Mouse (Mus musculus) embryonic facial prominence, embryonic 13.5 days (tissue): ENCODE data around the gene Shbg. TPM values are rescaled to one million over a fixed set of nuclear protein-coding genes. Genes with fewer than 3 reads are reported as not detected.
"Not testable (repeated sequence)": the region's sequence is repeated elsewhere in the genome, so short reads cannot be mapped to it uniquely, and the experiment has no call there.

Experiments used
- ATAC-seq: fragments of 200-750 bp; cut with Nextera tagmentation; 2 replicates; pipeline ENCODE4 v1.8.0; 2017; ENCODE audit warnings: low read depth; ENCODE audit not compliant: insufficient number of reproducible peaks, insufficient read depth, low FRiP score, low TSS enrichment
- H3K27ac ChIP-seq: fragments of 300-500 bp; sonication (generic); 2 replicates; pipeline ENCODE4 v1.5.1; 2015; ENCODE audit warnings: moderate library complexity, mild to moderate bottlenecking, inconsistent platforms
- H3K27me3 ChIP-seq: fragments of 300-500 bp; sonication (generic); 2 replicates; pipeline ENCODE4 v1.6.1; 2015; ENCODE audit warnings: mild to moderate bottlenecking, inconsistent platforms
- H3K36me3 ChIP-seq: fragments of 300-500 bp; sonication (generic); 2 replicates; pipeline ENCODE4 v1.6.1; 2015; ENCODE audit warnings: mild to moderate bottlenecking, inconsistent platforms
- H3K4me1 ChIP-seq: fragments of 300-500 bp; sonication (generic); 2 replicates; pipeline ENCODE4 v1.6.1; 2015; ENCODE audit warnings: inconsistent platforms
- H3K4me2 ChIP-seq: fragments of 300-500 bp; sonication (generic); 2 replicates; pipeline ENCODE4 v1.6.1; 2015; ENCODE audit warnings: moderate library complexity, mild to moderate bottlenecking, inconsistent platforms
- H3K4me3 ChIP-seq: fragments of 300-500 bp; sonication (generic); 2 replicates; pipeline ENCODE4 v1.5.1; 2015; ENCODE audit warnings: mild to moderate bottlenecking, inconsistent platforms
- H3K9ac ChIP-seq: fragments of 300-500 bp; sonication (generic); 2 replicates; pipeline ENCODE4 v1.6.1; 2015; ENCODE audit warnings: mild to moderate bottlenecking, inconsistent platforms
- H3K9me3 ChIP-seq: fragments of 300-500 bp; sonication (generic); 2 replicates; pipeline ENCODE4 v1.6.1; 2016; ENCODE audit warnings: inconsistent platforms
- WGBS: fragments of 180-500 bp; shearing (Covaris S2); methylation state at CpG from one replicate; pipeline ENCODE4 v1.1.7; 2015; ENCODE audit warnings: mixed read lengths; 5-methylcytosine and 5-hydroxymethylcytosine counted together
- polyA plus RNA-seq: library from polyadenylated mRNA; unstranded; fragments of >200 nt; fragmentation: Nextera tagmentation; extraction: Ambion mirVana; gene quantifications from 2 replicates; pipeline ENCODE4 v1.2.1, GENCODE M21; 2015

Gene Shbg
- polyA plus RNA-seq, 1 experiment from 2014 or later: not detected

GRCm38 (mm10) chr11:69628286-69628685 lies 10.6 kb upstream of the Shbg start:
- 36% methylated on average over 6 of the region's 6 CpGs for WGBS
- 0 out of 2 replicates have a peak, but pooled peaks cover 2% of the 10 kb centered on the region for H3K4me1 ChIP-seq
- H3K9me3 ChIP-seq: no peaks in the 10 kb centered on the region
- no peak overlapping the region for H3K4me2 ChIP-seq
- no peak overlapping the region for H3K4me3 ChIP-seq
- no peaks in the 10 kb centered on the region for H3K27me3 ChIP-seq
- H3K36me3 ChIP-seq: no peaks in the 10 kb centered on the region
- no peak for ATAC-seq
- no peak overlapping the region for H3K9ac ChIP-seq
- no peak overlapping the region for H3K27ac ChIP-seq

- not testable (repeated sequence) for H3K36me3 ChIP-seq, H3K9ac ChIP-seq, ATAC-seq, H3K4me3 ChIP-seq, H3K27me3 ChIP-seq, H3K4me2 ChIP-seq, H3K27ac ChIP-seq, H3K9me3 ChIP-seq, H3K4me1 ChIP-seq
- WGBS: 94% methylated on average over 2 of the region's 2 CpGs
Observed at GRCm38 (mm10) chr11:69624339-69624738, 6.6 kb upstream of the Shbg start.

DNA sequence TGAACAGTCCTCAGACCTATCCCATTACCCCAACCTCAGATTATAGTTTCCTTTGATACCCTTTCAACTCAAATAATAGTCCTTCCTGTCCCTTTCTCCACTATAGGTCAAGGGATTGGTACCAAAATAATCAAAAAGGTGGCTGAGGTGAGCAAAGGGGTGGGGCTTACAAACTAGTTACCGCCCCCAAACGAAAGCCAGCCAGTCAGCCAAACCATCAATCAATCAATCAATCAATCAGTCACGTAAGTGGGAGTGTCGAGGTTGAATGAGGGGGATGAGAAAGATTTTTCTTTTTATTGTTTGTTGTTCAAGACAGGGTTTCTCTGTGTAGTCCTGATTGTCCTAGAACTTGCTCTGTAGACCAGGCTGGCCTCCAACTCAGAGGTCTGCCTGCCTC lies 5.3 kb upstream of the Shbg start:
- Histone ChIP-seq H3K4me3 (peak overlapping the region; percentile 54), H3K36me3 (no peaks in the 10 kb centered on the region), H3K27me3 (no peaks in the 10 kb centered on the region), H3K27ac (no peak overlapping the region), H3K4me1 (peaks cover 9% of the 10 kb centered on the region; the same call in 1 of the 2 replicates), H3K4me2 (peak overlapping the region; percentile 64), H3K9ac (peak overlapping the region; percentile 79), H3K9me3 (no peaks in the 10 kb centered on the region)
- 66% methylated on average over 4 of the region's 4 CpGs for WGBS
- no peak for ATAC-seq

DNA sequence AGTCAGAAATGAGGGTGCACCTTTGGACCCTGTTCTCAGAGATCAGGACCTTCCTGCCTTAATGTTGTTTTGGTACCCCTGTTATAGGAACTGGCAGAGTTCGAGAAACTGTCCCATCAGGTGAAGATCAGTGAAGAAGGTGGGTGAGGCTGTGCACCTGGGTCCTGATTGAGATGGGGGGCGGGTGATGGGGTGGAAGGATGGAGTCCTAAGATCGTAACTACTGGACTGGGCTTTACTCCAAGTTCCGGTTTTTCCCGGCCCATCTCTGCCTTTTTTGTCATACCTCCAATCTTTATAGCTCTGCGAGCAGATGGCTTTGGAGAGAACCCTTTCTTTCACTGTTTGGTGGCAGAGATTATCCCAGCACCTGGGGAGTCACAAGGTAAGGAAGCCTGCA lies 4.7 kb upstream of the Shbg start:
- ATAC-seq: no peak
- no peaks in the 10 kb centered on the region for H3K27me3 ChIP-seq
- peak overlapping the region; percentile 54 for H3K4me3 ChIP-seq
- 34% methylated on average over 6 of the region's 6 CpGs for WGBS
- H3K4me2 ChIP-seq: peak overlapping the region; percentile 64
- no peaks in the 10 kb centered on the region for H3K36me3 ChIP-seq
- peaks cover 9% of the 10 kb centered on the region; the same call in 1 of the 2 replicates for H3K4me1 ChIP-seq
- no peaks in the 10 kb centered on the region for H3K9me3 ChIP-seq
- peak overlapping the region; percentile 79 for H3K9ac ChIP-seq
- peak overlapping the region; percentile 63 for H3K27ac ChIP-seq

DNA sequence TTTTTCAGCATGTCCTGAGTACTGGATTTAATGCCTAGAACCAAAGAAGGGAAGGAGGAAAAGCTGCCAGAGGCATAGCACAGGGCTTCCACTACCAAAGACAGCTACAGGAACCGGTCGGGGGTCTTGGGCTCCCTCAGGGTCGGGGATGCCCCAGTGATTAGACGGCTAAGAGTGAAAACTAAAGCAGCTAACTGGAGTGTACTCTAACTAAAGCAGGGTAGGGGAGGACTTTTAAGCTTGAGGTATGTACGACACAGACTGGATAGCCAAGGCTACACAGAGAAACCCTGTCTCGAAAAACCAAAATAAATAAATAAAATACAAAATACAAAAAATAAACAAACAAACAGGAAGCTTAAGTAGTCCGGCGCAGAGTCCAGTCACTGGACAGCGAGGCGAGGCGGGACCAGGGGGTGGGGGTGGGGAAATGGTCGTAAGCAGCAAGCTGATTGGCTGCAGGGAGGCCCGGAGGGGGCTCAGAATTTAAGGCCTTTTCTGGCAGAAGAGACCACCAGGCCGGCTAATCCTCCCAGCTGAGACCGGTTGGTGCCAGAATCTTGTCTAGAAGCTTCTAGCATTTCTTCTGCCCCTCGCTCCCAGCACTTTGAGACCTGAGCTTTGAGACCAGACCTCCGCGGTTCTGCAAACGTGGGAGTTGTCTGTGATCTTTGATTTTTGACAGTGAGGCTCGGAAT lies 4.0 kb upstream of the Shbg start, which contains the start of gene Sat2:
TSS of gene Sat2 (plus strand) at position 454 of the 698 bp plus-strand sequence.
- Histone ChIP-seq H3K4me3 (peak within 1 kb of the TSS; percentile 54), H3K27me3 (no peaks in the 10 kb centered on the region), H3K4me2 (peak within 1 kb of the TSS; percentile 64), H3K27ac (peak within 1 kb of the TSS; percentile 63), H3K9me3 (no peaks in the 10 kb centered on the region), H3K9ac (peak within 1 kb of the TSS; percentile 79), H3K36me3 (no peaks in the 10 kb centered on the region), H3K4me1 (peaks cover 9% of the 10 kb centered on the region; the same call in 1 of the 2 replicates)
- peak; percentile 71; the same call in 1 of the 2 replicates for ATAC-seq
- WGBS: 1% methylated on average over 20 of the region's 20 CpGs

GRCm38 (mm10) chr11:69620394-69621081 lies 2.8 kb upstream of the Shbg start:
- no peak overlapping the region for H3K27ac ChIP-seq
- WGBS: 81% methylated on average over 7 of the region's 7 CpGs
- H3K9me3 ChIP-seq: no peaks in the 10 kb centered on the region
- H3K4me1 ChIP-seq: peaks cover 9% of the 10 kb centered on the region; the same call in 1 of the 2 replicates
- ATAC-seq: no peak
- no peak overlapping the region for H3K4me3 ChIP-seq
- no peak overlapping the region for H3K4me2 ChIP-seq
- H3K36me3 ChIP-seq: no peaks in the 10 kb centered on the region
- H3K27me3 ChIP-seq: no peaks in the 10 kb centered on the region
- no peak overlapping the region for H3K9ac ChIP-seq

DNA sequence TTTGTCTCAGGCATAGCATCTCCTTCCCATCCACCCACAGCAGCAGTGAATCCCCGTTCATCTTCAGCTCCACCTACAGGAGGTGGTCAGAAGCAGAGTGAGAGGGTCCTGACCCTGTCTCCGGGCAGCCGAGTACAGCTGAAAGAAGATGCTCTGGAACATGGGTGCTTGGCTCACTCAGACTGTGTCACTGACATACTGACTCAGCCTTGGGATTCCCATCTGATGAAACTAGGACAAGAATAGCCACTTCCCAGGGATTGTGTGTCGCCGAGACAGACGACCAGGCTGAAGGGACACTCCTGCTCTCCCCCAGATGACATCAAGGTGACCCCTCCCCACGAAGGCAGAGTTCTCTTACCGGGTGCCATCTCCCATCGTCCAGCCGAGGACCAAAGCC lies 924 bp downstream of the Shbg start:
- 44% methylated on average over 10 of the region's 10 CpGs for WGBS
- Histone ChIP-seq H3K36me3 (no peaks in the 10 kb centered on the region), H3K9ac (peak overlapping the region; percentile 45; the same call in 1 of the 2 replicates), H3K27me3 (no peaks in the 10 kb centered on the region), H3K9me3 (no peaks in the 10 kb centered on the region), H3K27ac (no peak overlapping the region), H3K4me3 (no peak overlapping the region), H3K4me2 (no peak overlapping the region), H3K4me1 (peaks cover 3% of the 10 kb centered on the region; the same call in 1 of the 2 replicates)
- ATAC-seq: no peak

- not testable (repeated sequence) for H3K9ac ChIP-seq, ATAC-seq, H3K4me1 ChIP-seq, H3K9me3 ChIP-seq, H3K36me3 ChIP-seq, H3K27me3 ChIP-seq, H3K27ac ChIP-seq
- H3K4me2 ChIP-seq: peak overlapping the region; percentile 33
- peak overlapping the region; percentile 1; the same call in 1 of the 2 replicates for H3K4me3 ChIP-seq
- WGBS: 53% methylated on average over 11 of the region's 11 CpGs
Observed at GRCm38 (mm10) chr11:69614257-69614588, 3.5 kb downstream of the Shbg start.

GRCm38 (mm10) chr11:69613553-69614256 lies 4.0 kb downstream of the Shbg start:
- Histone ChIP-seq H3K4me2 (peak overlapping the region; percentile 33), H3K9ac (no peak overlapping the region), H3K27me3 (no peaks in the 10 kb centered on the region), H3K36me3 (no peaks in the 10 kb centered on the region), H3K4me1 (peaks cover 3% of the 10 kb centered on the region; the same call in 1 of the 2 replicates), H3K27ac (no peak overlapping the region), H3K4me3 (peak overlapping the region; percentile 1; the same call in 1 of the 2 replicates), H3K9me3 (no peaks in the 10 kb centered on the region)
- ATAC-seq: no peak
- 12% methylated on average over 19 of the region's 19 CpGs for WGBS

GRCm38 (mm10) chr11:69610899-69611298 lies 6.8 kb downstream of the Shbg start:
- WGBS: 56% methylated on average over 4 of the region's 4 CpGs
- no peak for ATAC-seq

DNA sequence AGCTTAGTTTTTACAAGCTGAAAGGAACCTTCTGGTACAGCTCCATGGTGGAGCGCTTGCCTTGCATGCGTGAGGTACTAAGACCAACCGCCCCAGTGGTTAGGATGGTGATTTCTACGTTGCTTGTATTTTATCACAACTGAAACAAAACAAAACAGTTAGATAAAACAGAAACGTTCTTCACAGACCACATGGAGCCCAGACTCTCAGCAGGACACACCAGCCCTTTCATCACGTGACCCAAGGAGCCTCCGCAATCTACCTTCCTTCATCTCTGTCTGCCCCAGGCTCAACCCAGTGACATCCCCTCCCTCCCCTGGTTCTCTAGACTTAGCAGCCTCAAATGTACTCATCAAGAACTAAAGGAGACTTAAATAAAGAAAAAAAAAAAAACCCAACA lies 8.3 kb downstream of the Shbg start:
- no peak overlapping the region for H3K4me3 ChIP-seq
- H3K9ac ChIP-seq: no peak overlapping the region
- no peak overlapping the region for H3K27ac ChIP-seq
- peaks cover 18% of the 10 kb centered on the region for H3K4me1 ChIP-seq
- H3K27me3 ChIP-seq: peaks cover 10% of the 10 kb centered on the region
- no peaks in the 10 kb centered on the region for H3K36me3 ChIP-seq
- no peak for ATAC-seq
- H3K9me3 ChIP-seq: no peaks in the 10 kb centered on the region
- whole genome bisulfite sequencing: 59% methylated on average over 7 of the region's 7 CpGs
- H3K4me2 ChIP-seq: no peak overlapping the region

More at GRCm38 (mm10) chr11:69610899-69611298, 6.8 kb downstream of the Shbg start:
- H3K27ac ChIP-seq: no peak overlapping the region
- no peaks in the 10 kb centered on the region for H3K36me3 ChIP-seq
- no peaks in the 10 kb centered on the region for H3K9me3 ChIP-seq
- no peak overlapping the region; the same call in 1 of the 2 replicates for H3K4me2 ChIP-seq
- H3K9ac ChIP-seq: no peak overlapping the region
- H3K4me1 ChIP-seq: peaks cover 8% of the 10 kb centered on the region
- H3K4me3 ChIP-seq: no peak overlapping the region
- no peaks in the 10 kb centered on the region for H3K27me3 ChIP-seq
